Mouse (Mus musculus): ENCODE results near the gene C1rl. TPM values are rescaled to one million over a fixed set of nuclear protein-coding genes. Genes with fewer than 3 reads are reported as not detected.

C1rl gene
- polyA plus RNA-seq, 1 experiment, result 0.50 TPM

DNA sequence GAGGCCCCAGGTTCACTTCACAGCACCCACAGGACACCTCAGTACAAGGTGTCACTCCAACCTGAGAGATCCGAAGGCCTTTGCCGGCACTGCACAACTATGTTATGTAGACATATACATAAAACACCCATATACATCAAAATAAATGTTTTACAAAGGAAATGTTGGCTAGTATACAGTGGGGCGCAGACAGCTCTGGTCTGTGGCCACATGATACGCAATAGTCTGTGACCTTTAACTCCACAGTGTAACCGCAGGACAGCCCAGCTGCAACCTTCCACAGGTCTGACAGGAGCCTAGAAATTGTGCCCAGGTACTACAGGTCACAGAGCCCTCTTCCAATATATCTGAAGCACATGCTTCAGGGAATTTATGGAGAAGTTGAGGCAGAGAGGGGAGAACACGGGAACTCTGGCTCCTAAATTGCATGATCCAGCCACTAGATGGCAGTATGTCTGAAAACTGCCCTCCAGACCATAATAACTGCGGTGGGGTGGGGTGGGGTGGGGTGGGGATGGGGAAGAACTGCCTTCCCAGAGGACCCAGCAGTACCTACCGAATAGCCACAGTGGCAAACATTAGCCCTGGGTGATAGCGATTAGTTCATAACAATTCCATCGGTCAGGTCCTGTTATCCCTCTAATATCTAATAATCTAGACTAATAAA, 44.6 kb upstream of the C1rl start:
- Histone ChIP-seq H3K4me3 (ENCODE audit: insufficient read depth, poor library complexity, severe bottlenecking) (no peak overlapping the region), H3K27me3 (ENCODE audit: control insufficient read depth, insufficient read depth, insufficient read length) (no peaks in the 10 kb centered on the region), H3K79me3 (ENCODE audit: low read depth) (no peaks in the 10 kb centered on the region), H3ac (ENCODE audit: control insufficient read depth, insufficient read length, low read depth) (no peak overlapping the region), H3K79me2 (ENCODE audit: control insufficient read depth, insufficient read depth) (no peaks in the 10 kb centered on the region), H3K36me3 (ENCODE audit: control insufficient read depth, insufficient read depth) (no peaks in the 10 kb centered on the region)
- TF ChIP-seq MAX (IDR thresholded peaks at IDR 0.05) (no peak), MYOG (IDR thresholded peaks at IDR 0.05; ENCODE audit: control insufficient read depth, extremely low read depth, insufficient read length) (no peak), MYOD1 (IDR thresholded peaks at IDR 0.05; ENCODE audit: control insufficient read depth, insufficient read length, low read depth) (no peak), CEBPB (IDR thresholded peaks at IDR 0.05; ENCODE audit: low read depth) (no peak), FOSL1 (IDR thresholded peaks at IDR 0.05; ENCODE audit: insufficient read depth, low read length, poor library complexity, severe bottlenecking) (no peak), CTCF (IDR thresholded peaks at IDR 0.05; ENCODE audit: control insufficient read depth, insufficient read depth, insufficient read length) (no peak)

- TF ChIP-seq CTCF (IDR thresholded peaks at IDR 0.05; ENCODE audit: control insufficient read depth, insufficient read depth, insufficient read length), result no peak
- no peak for TF ChIP-seq CEBPB (IDR thresholded peaks at IDR 0.05; ENCODE audit: low read depth)
- TF ChIP-seq FOSL1 (IDR thresholded peaks at IDR 0.05; ENCODE audit: insufficient read depth, low read length, poor library complexity, severe bottlenecking), result no peak
- TF ChIP-seq MAX (IDR thresholded peaks at IDR 0.05), result no peak
- TF ChIP-seq MYOG (IDR thresholded peaks at IDR 0.05; ENCODE audit: control insufficient read depth, extremely low read depth, insufficient read length), result no peak
- TF ChIP-seq USF1 (IDR thresholded peaks at IDR 0.05; ENCODE audit: low read depth), result no peak
- no peak for TF ChIP-seq MYOD1 (IDR thresholded peaks at IDR 0.05; ENCODE audit: control insufficient read depth, insufficient read length, low read depth)
- H3K79me3 ChIP-seq (ENCODE audit: low read depth), result no peaks in the 10 kb centered on the region
- no peak overlapping the region for H3ac ChIP-seq (ENCODE audit: control insufficient read depth, insufficient read length, low read depth)
- H3K79me2 ChIP-seq (ENCODE audit: control insufficient read depth, insufficient read depth), result no peaks in the 10 kb centered on the region
- no peaks in the 10 kb centered on the region for H3K36me3 ChIP-seq (ENCODE audit: control insufficient read depth, insufficient read depth)
- H3K27me3 ChIP-seq (ENCODE audit: control insufficient read depth, insufficient read depth, insufficient read length), result no peaks in the 10 kb centered on the region
- H3K4me3 ChIP-seq (ENCODE audit: insufficient read depth, poor library complexity, severe bottlenecking), result no peak overlapping the region
Measured at GRCm38 (mm10) chr6:124448959-124449667, 43.8 kb upstream of the C1rl start.

GRCm38 (mm10) chr6:124449668-124450383, 43.1 kb upstream of the C1rl start:
- Histone ChIP-seq H3K79me3 (ENCODE audit: low read depth) (no peaks in the 10 kb centered on the region), H3ac (ENCODE audit: control insufficient read depth, insufficient read length, low read depth) (no peak overlapping the region), H3K36me3 (ENCODE audit: control insufficient read depth, insufficient read depth) (no peaks in the 10 kb centered on the region), H3K4me3 (ENCODE audit: insufficient read depth, poor library complexity, severe bottlenecking) (no peak overlapping the region), H3K27me3 (ENCODE audit: control insufficient read depth, insufficient read depth, insufficient read length) (no peaks in the 10 kb centered on the region), H3K79me2 (ENCODE audit: control insufficient read depth, insufficient read depth) (no peaks in the 10 kb centered on the region)
- no peak for TF ChIP-seq CTCF (IDR thresholded peaks at IDR 0.05; ENCODE audit: control insufficient read depth, insufficient read depth, insufficient read length)
- no peak for TF ChIP-seq MAX (IDR thresholded peaks at IDR 0.05)
- no peak for TF ChIP-seq MYOG (IDR thresholded peaks at IDR 0.05; ENCODE audit: control insufficient read depth, extremely low read depth, insufficient read length)

DNA sequence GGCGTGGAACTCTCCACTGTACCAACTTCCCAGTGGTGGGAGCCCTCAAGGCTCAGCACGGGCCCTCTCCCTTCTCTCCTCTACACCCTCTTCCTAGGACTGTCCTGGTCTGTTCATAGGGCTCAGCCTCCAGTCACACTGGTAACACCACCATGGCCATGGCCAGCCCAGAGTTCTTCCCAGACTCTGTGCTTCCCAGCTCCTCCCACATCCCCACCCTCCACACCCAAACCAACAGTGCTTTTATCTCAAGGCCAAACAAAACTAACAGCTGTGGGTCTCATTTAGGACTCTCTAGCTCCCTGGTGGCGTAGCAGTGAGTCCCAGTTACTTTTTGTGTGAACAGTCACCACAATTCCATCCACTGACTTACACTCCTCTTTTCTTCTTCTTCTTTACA, 40.9 kb upstream of the C1rl start:
- H3K36me3 ChIP-seq (ENCODE audit: control insufficient read depth, insufficient read depth), result no peaks in the 10 kb centered on the region
- TF ChIP-seq MYOG (IDR thresholded peaks at IDR 0.05; ENCODE audit: control insufficient read depth, extremely low read depth, insufficient read length) (no peak), MYOD1 (IDR thresholded peaks at IDR 0.05; ENCODE audit: control insufficient read depth, insufficient read length, low read depth) (no peak), CEBPB (IDR thresholded peaks at IDR 0.05; ENCODE audit: low read depth) (no peak), CTCF (IDR thresholded peaks at IDR 0.05; ENCODE audit: control insufficient read depth, insufficient read depth, insufficient read length) (no peak), FOSL1 (IDR thresholded peaks at IDR 0.05; ENCODE audit: insufficient read depth, low read length, poor library complexity, severe bottlenecking) (no peak), MAX (IDR thresholded peaks at IDR 0.05) (no peak), USF1 (IDR thresholded peaks at IDR 0.05; ENCODE audit: low read depth) (no peak)
- no peaks in the 10 kb centered on the region for H3K27me3 ChIP-seq (ENCODE audit: control insufficient read depth, insufficient read depth, insufficient read length)
- H3K79me3 ChIP-seq (ENCODE audit: low read depth), result no peaks in the 10 kb centered on the region
- H3K4me3 ChIP-seq (ENCODE audit: insufficient read depth, poor library complexity, severe bottlenecking), result no peak overlapping the region
- no peaks in the 10 kb centered on the region for H3K79me2 ChIP-seq (ENCODE audit: control insufficient read depth, insufficient read depth)
- no peak overlapping the region for H3ac ChIP-seq (ENCODE audit: control insufficient read depth, insufficient read length, low read depth)

GRCm38 (mm10) chr6:124453756-124454155, 39.2 kb upstream of the C1rl start:
- no peak overlapping the region for H3K4me3 ChIP-seq (ENCODE audit: insufficient read depth, poor library complexity, severe bottlenecking)
- H3K27me3 ChIP-seq (ENCODE audit: control insufficient read depth, insufficient read depth, insufficient read length), result peaks cover 3% of the 10 kb centered on the region
- H3K79me2 ChIP-seq (ENCODE audit: control insufficient read depth, insufficient read depth), result no peaks in the 10 kb centered on the region
- no peaks in the 10 kb centered on the region for H3K79me3 ChIP-seq (ENCODE audit: low read depth)
- TF ChIP-seq CTCF (IDR thresholded peaks at IDR 0.05; ENCODE audit: control insufficient read depth, insufficient read depth, insufficient read length), result no peak
- TF ChIP-seq MAX (IDR thresholded peaks at IDR 0.05), result no peak
- TF ChIP-seq USF1 (IDR thresholded peaks at IDR 0.05; ENCODE audit: low read depth), result no peak
- no peak for TF ChIP-seq MYOG (IDR thresholded peaks at IDR 0.05; ENCODE audit: control insufficient read depth, extremely low read depth, insufficient read length)
- TF ChIP-seq CEBPB (IDR thresholded peaks at IDR 0.05; ENCODE audit: low read depth), result no peak
- TF ChIP-seq MYOD1 (IDR thresholded peaks at IDR 0.05; ENCODE audit: control insufficient read depth, insufficient read length, low read depth), result no peak
- TF ChIP-seq FOSL1 (IDR thresholded peaks at IDR 0.05; ENCODE audit: insufficient read depth, low read length, poor library complexity, severe bottlenecking), result no peak
- no peak overlapping the region for H3ac ChIP-seq (ENCODE audit: control insufficient read depth, insufficient read length, low read depth)
- no peaks in the 10 kb centered on the region for H3K36me3 ChIP-seq (ENCODE audit: control insufficient read depth, insufficient read depth)
